Mouse (Mus musculus) limb, embryonic 12.5 days (tissue): Measurements from ENCODE around the gene Fbxw24. TPM values are rescaled to one million over a fixed set of nuclear protein-coding genes. Genes with fewer than 3 reads are reported as not detected.

Experiments used
- polyA plus RNA-seq: library from polyadenylated mRNA; unstranded; fragments of >200 nt; fragmentation: Nextera tagmentation; extraction: Ambion mirVana; gene quantifications from 2 replicates; pipeline ENCODE4 v1.2.1, GENCODE M21; 2016

Gene Fbxw24
- polyA plus RNA-seq, 1 experiment from 2014 or later, result not detected

Other genes with a start within 250 kb of the Fbxw24 start
- gene Fbxw22, start 221.8 kb downstream of the Fbxw24 start, polyA plus RNA-seq, result not detected in 2 replicates
- not detected in 2 replicates for gene Fbxw16, start 176.9 kb downstream of the Fbxw24 start, polyA plus RNA-seq
- not detected in 2 replicates for gene Fbxw19, start 130.2 kb downstream of the Fbxw24 start, polyA plus RNA-seq
- gene Fbxw15, start 57.8 kb downstream of the Fbxw24 start, polyA plus RNA-seq, result not detected in 2 replicates
- not detected in 2 replicates for gene Fbxw25, start 38.6 kb upstream of the Fbxw24 start, polyA plus RNA-seq
- not detected in 2 replicates for gene Fbxw18, start 76.6 kb upstream of the Fbxw24 start, polyA plus RNA-seq
- gene Fbxw26, start 120.0 kb upstream of the Fbxw24 start, polyA plus RNA-seq, result not detected in 2 replicates
- gene Fbxw27, start 164.6 kb upstream of the Fbxw24 start, polyA plus RNA-seq, result not detected in 2 replicates
- gene Spink8, start 186.2 kb upstream of the Fbxw24 start, polyA plus RNA-seq, result not detected in 2 replicates
- gene Nme6, start 206.7 kb upstream of the Fbxw24 start, polyA plus RNA-seq, result 77.0 and 80.5 TPM in 2 replicates
- gene Camp, start 223.6 kb upstream of the Fbxw24 start, polyA plus RNA-seq, result 0.49 and 0.76 TPM in 2 replicates
- 49.5 and 55.5 TPM in 2 replicates for gene Cdc25a, start 249.5 kb upstream of the Fbxw24 start, polyA plus RNA-seq